Mouse (Mus musculus) midbrain, postnatal 0 days (tissue): Measurements from ENCODE around the gene Zfp322a. TPM values are rescaled to one million over a fixed set of nuclear protein-coding genes. Genes with fewer than 3 reads are reported as not detected.

ENCODE experiments used
- ATAC-seq: fragments of 200-750 bp; cut with Nextera tagmentation; 2 replicates; pipeline ENCODE4 v1.8.0; 2017; ENCODE audit warnings: moderate number of reproducible peaks, mild to moderate bottlenecking, moderate TSS enrichment, moderate library complexity; ENCODE audit not compliant: low FRiP score
- DNase-seq: peaks from one replicate; pipeline ENCODE4 v3.0.0-alpha.2; 2015; ENCODE audit warnings: low spot score
- H3K27ac ChIP-seq: fragments of 300-500 bp; sonication (generic); 2 replicates; pipeline ENCODE4 v1.5.1; 2014; ENCODE audit warnings: low read depth, mild to moderate bottlenecking, low read length, mixed read lengths
- H3K27me3 ChIP-seq: fragments of 300-500 bp; sonication (generic); 2 replicates; pipeline ENCODE4 v1.6.1; 2014; ENCODE audit warnings: low read length, control low read depth, mixed read lengths; ENCODE audit not compliant: insufficient read depth
- H3K36me3 ChIP-seq: fragments of 300-500 bp; sonication (generic); 2 replicates; pipeline ENCODE4 v1.6.1; 2014; ENCODE audit warnings: low read length, control low read depth, mixed read lengths; ENCODE audit not compliant: insufficient read depth
- H3K4me1 ChIP-seq: fragments of 300-500 bp; sonication (generic); 2 replicates; pipeline ENCODE4 v1.6.1; 2014; ENCODE audit warnings: mild to moderate bottlenecking, control low read depth, antibody characterized with exemption, low read length, mixed read lengths; ENCODE audit not compliant: insufficient read depth
- H3K4me2 ChIP-seq: fragments of 300-500 bp; sonication (generic); 2 replicates; pipeline ENCODE4 v1.6.1; 2014; ENCODE audit warnings: low read depth, mild to moderate bottlenecking, low read length, mixed read lengths; ENCODE audit not compliant: poor library complexity, severe bottlenecking
- H3K4me3 ChIP-seq: fragments of 300-500 bp; sonication (generic); 2 replicates; pipeline ENCODE4 v1.5.1; 2014; ENCODE audit warnings: low read depth, mild to moderate bottlenecking, low read length, moderate library complexity
- H3K9ac ChIP-seq: fragments of 300-500 bp; sonication (generic); replicated peaks from 2 replicates; pipeline ENCODE4 v1.6.1; 2014; ENCODE audit warnings: mild to moderate bottlenecking, low read length, moderate library complexity, mixed read lengths; ENCODE audit not compliant: poor library complexity, severe bottlenecking
- H3K9me3 ChIP-seq: fragments of 300-500 bp; sonication (generic); 2 replicates; pipeline ENCODE4 v1.6.1; 2016; ENCODE audit warnings: low read length, control low read depth
- CTCF ChIP-seq: IDR thresholded peaks from 2 replicates; pipeline ENCODE4 v1.5.1; 2016; ENCODE audit warnings: antibody characterized with exemption, mild to moderate bottlenecking
- WGBS: fragments of 180-500 bp; shearing (Covaris S2); extraction: QIAGEN DNeasy Blood & Tissue Kit; methylation state at CpG from one replicate; pipeline ENCODE4 v1.1.7; 2014; 5-methylcytosine and 5-hydroxymethylcytosine counted together
- polyA plus RNA-seq: library from polyadenylated mRNA; unstranded; fragments of >200 nt; fragmentation: Nextera tagmentation; extraction: Ambion mirVana; gene quantifications from 2 replicates; pipeline ENCODE4 v1.2.1, GENCODE M21; 2015
- total RNA-seq: library from RNA; depleted of rRNA; stranded (reverse); fragments of >200 nt; gene quantifications from 2 replicates; pipeline ENCODE4 v1.2.3, GENCODE M21; 2014

The Zfp322a gene
- total and polyA plus RNA-seq, 2 experiments from 2014 or later = 19.7 to 31.1 TPM

DNA sequence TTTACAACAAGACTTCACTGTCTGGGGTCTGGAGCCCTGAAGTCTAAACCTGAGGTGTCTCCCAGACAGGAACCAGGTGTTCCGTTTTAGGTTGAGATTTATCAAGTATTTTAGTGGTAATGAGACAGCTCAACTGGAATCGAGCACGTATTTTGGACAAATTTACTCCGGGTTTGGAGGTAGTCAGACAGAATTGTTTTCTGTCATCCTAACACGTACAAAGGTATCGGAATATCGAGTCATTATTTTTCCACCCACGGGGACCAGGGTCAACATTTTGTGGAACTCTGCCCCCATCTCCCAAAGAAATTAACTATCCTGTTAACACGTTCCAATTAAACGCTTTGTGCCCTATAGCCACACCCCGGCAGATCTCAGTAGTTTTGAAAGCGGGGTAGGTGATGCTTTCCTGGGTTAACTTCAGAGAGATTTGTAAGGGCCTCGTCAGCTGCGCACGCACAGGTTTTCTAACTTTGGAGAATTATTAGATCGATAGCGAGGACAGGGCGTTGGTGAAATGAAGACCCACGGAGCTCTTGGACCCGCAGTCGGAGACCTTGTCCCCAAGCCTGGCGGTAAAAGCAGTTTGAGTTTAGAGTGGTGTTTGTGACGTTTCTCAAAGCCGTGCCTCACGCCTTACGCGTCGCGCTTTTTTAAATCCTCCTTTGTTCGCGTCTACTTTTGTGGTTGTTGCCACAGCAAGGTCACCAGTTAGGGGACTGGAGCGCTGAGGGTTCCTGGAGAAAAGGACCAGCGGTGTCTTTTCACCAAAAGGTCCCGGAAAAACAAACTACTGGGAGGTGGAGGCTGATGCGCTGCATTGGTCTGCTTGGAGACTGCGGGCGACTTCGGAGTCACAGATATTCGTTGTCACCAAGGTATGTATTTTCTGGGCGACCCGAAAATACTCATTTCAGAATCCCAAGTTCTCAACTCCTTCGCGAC, 26.6 kb upstream of the Zfp322a start:
- H3K4me3 ChIP-seq = peak overlapping the region; percentile 38
- no peaks in the 10 kb centered on the region for H3K36me3 ChIP-seq
- DNase-seq = no peak
- WGBS = 3% methylated on average over 43 of the region's 43 CpGs
- ATAC-seq = no peak
- no peaks in the 10 kb centered on the region for H3K9me3 ChIP-seq
- H3K27me3 ChIP-seq = peaks cover 39% of the 10 kb centered on the region
- no peak overlapping the region; the same call in 1 of the 2 replicates for H3K9ac ChIP-seq
- H3K27ac ChIP-seq = no peak overlapping the region
- no peak for TF ChIP-seq CTCF
- peaks cover 3% of the 10 kb centered on the region; the same call in 1 of the 2 replicates for H3K4me1 ChIP-seq
- peak overlapping the region; percentile 67 for H3K4me2 ChIP-seq

- Histone ChIP-seq H3K9me3 (no peaks in the 10 kb centered on the region), H3K27ac (no peak overlapping the region), H3K4me2 (no peak overlapping the region), H3K36me3 (no peaks in the 10 kb centered on the region), H3K4me1 (no peaks in the 10 kb centered on the region), H3K9ac (no peak overlapping the region), H3K4me3 (no peak overlapping the region), H3K27me3 (no peaks in the 10 kb centered on the region)
- no peak for ATAC-seq
- no peak for TF ChIP-seq CTCF
- 80% methylated on average over 1 of the region's 1 CpGs for WGBS
- no peak for DNase-seq
Measured at GRCm38 (mm10) chr13:23387548-23387947, 18.5 kb upstream of the Zfp322a start.

GRCm38 (mm10) chr13:23383127-23383526, 14.1 kb upstream of the Zfp322a start:
- no peak overlapping the region for H3K4me2 ChIP-seq
- ATAC-seq (no peak), DNase-seq (no peak)
- H3K4me3 ChIP-seq = no peak overlapping the region
- no peaks in the 10 kb centered on the region for H3K27me3 ChIP-seq
- no peaks in the 10 kb centered on the region for H3K36me3 ChIP-seq
- H3K27ac ChIP-seq = no peak overlapping the region
- no peak for TF ChIP-seq CTCF
- H3K9ac ChIP-seq = no peak overlapping the region
- no peaks in the 10 kb centered on the region for H3K9me3 ChIP-seq
- WGBS = 50% methylated on average over 1 of the region's 1 CpGs
- H3K4me1 ChIP-seq = no peaks in the 10 kb centered on the region

- 81% methylated on average over 1 of the region's 1 CpGs for WGBS
- H3K36me3 ChIP-seq = no peaks in the 10 kb centered on the region
- peaks cover 3% of the 10 kb centered on the region; the same call in 1 of the 2 replicates for H3K4me1 ChIP-seq
Measured at GRCm38 (mm10) chr13:23372433-23372832, 3.4 kb upstream of the Zfp322a start.

DNA sequence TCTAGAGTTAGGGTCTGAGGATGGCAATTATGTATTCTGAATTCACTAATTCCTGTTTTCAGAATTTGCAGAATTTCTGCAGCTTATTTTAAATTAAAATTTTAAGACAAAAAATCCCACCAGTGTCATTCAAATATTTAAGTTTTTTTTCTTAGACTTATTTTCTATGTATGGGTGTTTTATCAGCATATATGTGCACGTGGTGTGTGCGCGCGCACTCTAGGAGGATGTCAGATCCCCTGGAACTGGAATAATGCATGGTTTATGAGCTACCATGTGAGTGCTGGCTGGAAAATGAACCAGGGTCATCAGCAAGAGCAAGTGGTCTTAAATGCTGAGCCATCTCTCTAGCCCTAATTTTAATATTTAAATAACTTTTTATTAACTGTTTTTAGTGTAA, 1.1 kb upstream of the Zfp322a start:
- Histone ChIP-seq H3K4me2 (peak overlapping the region; percentile 70), H3K36me3 (no peaks in the 10 kb centered on the region), H3K4me1 (peaks cover 11% of the 10 kb centered on the region; the same call in 1 of the 2 replicates), H3K4me3 (peak overlapping the region; percentile 67), H3K27ac (no peak overlapping the region), H3K9me3 (no peaks in the 10 kb centered on the region), H3K27me3 (no peaks in the 10 kb centered on the region), H3K9ac (no peak overlapping the region)
- 87% methylated on average over 4 of the region's 4 CpGs for WGBS
- TF ChIP-seq CTCF = no peak
- ATAC-seq (no peak), DNase-seq (no peak)

More at GRCm38 (mm10) chr13:23372433-23372832, 3.4 kb upstream of the Zfp322a start:
- no peak for TF ChIP-seq CTCF
- H3K4me3 ChIP-seq = no peak overlapping the region
- H3K27me3 ChIP-seq = no peaks in the 10 kb centered on the region
- no peak for DNase-seq
- no peak overlapping the region for H3K27ac ChIP-seq
- no peak for ATAC-seq
- no peak overlapping the region for H3K9ac ChIP-seq
- no peak overlapping the region for H3K4me2 ChIP-seq
- no peaks in the 10 kb centered on the region for H3K9me3 ChIP-seq

- H3K4me1 ChIP-seq = peaks cover 13% of the 10 kb centered on the region; the same call in 1 of the 2 replicates
- 0 out of 2 replicates have a peak, but pooled peaks cover 5% of the 10 kb centered on the region for H3K36me3 ChIP-seq
- peak overlapping the region; percentile 94 for H3K27ac ChIP-seq
- peak overlapping the region; percentile 89 for H3K9ac ChIP-seq
- H3K4me3 ChIP-seq = peak overlapping the region; percentile 67
- H3K9me3 ChIP-seq = no peaks in the 10 kb centered on the region
- TF ChIP-seq CTCF = no peak
- ATAC-seq = peak; percentile 35
- peak overlapping the region; percentile 70 for H3K4me2 ChIP-seq
- no peaks in the 10 kb centered on the region for H3K27me3 ChIP-seq
- WGBS = 0% methylated on average over 10 of the region's 10 CpGs
- no peak for DNase-seq
Measured at GRCm38 (mm10) chr13:23369421-23369765, 385 bp upstream of the Zfp322a start.
